Mouse (Mus musculus) lung, postnatal 0 days (tissue): ENCODE results near the gene Chic2.

Source experiments
- CTCF ChIP-seq: IDR thresholded peaks from 2 replicates; pipeline ENCODE4 v1.5.1; 2016; ENCODE audit warnings: antibody characterized with exemption, mild to moderate bottlenecking
- EP300 ChIP-seq: IDR thresholded peaks from 2 replicates; pipeline ENCODE4 v1.6.1; 2016; ENCODE audit warnings: antibody characterized with exemption, mild to moderate bottlenecking, control low read depth

- TF ChIP-seq CTCF (no peak), EP300 (no peak)
These were observed 27.4 kb upstream of the Chic2 start for GRCm38 (mm10) chr5:75071951-75072350.
